In the genomic region with DNA sequence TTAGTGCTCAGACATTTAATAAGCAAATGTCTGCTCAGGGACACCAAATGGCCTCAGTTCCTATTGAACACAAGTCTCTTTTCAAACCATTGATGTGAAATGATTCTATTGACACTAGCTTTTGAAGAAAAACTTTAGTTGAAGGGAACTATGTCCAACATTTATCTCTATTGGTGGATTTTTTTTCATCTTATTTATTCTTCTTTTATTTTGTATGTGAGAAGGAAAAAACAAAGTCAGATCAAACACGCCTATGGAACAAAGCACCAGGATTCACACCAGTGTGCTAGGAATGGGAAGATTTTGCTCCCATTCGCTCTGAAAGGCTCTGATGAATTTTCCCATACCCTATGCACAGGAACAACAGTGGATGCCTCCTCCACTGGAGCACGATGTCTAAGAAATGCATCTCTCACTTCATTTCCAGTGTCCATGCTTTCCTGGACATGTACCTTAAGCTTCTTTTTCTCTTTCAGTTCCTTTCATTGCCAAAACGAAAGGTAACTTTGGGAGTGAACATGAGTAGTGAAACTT, we compare ENCODE assay signal across 13 mouse cellular contexts.
"Had no signal": no experiment of that assay in that cellular context is flagged by ENCODE, and none has a peak within 500 bp of the region (broad histone marks: within the 10 kb centered on the region; RNA-seq: fewer than 3 reads in every experiment).

No protein-coding gene starts in this region.

- H3K36me3 ChIP-seq: limb, embryonic 13.5 days; midbrain, embryonic 15.5 days; neural tube, embryonic 12.5 days had no signal

- H3K4me2 ChIP-seq: limb, embryonic 13.5 days; midbrain, embryonic 15.5 days; neural tube, embryonic 12.5 days had no signal

- H3K9ac ChIP-seq: limb, embryonic 13.5 days; liver, embryonic 14.5 days; midbrain, embryonic 15.5 days; neural tube, embryonic 12.5 days had no signal

- H3K27me3 ChIP-seq: limb, embryonic 13.5 days; midbrain, embryonic 15.5 days; neural tube, embryonic 12.5 days had no signal

- H3K4me3 ChIP-seq: limb, embryonic 13.5 days; midbrain, embryonic 15.5 days; neural tube, embryonic 12.5 days had no signal

- H3K27ac ChIP-seq: limb, embryonic 13.5 days; liver, embryonic 14.5 days; midbrain, embryonic 15.5 days; neural tube, embryonic 12.5 days had no signal

- H3K9me3 ChIP-seq: limb, embryonic 13.5 days; midbrain, embryonic 15.5 days; neural tube, embryonic 12.5 days had no signal

- H3K4me1 ChIP-seq: limb, embryonic 13.5 days had no signal

- DNase-seq: kidney, adult 8-10 months; kidney, postnatal 25 days; layer of hippocampus, adult 9-11 months; left cerebral cortex, postnatal 4 days; lung, adult 18-20 months; lung, postnatal 36 days; right cerebral cortex, adult 18-20 months; right cerebral cortex, postnatal 25 days; thymus, postnatal 36 days had no signal
